Mouse (Mus musculus): ENCODE measurements around the gene Trappc1.

DNA sequence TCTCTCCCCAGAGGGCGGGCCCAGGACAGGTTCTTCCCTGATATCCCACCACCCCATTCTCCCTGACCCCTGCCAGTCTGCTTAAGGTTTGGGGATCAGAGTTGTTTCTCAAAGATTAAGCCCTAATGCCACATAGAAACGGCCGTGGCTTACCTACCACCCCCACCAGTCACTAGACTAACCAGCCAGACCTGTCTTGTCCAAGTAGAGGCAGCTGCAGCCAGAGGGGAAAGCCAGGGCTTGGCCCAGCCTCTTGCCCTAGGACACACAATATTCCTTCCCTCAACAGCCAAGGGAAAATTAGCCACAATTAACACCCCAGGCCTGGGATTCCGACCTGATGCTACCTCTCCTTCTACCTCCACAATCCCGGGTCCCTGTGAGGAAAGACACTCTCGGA lies 41.9 kb downstream of the Trappc1 start:
- no peak for TF ChIP-seq CTCF (conservative IDR thresholded peaks at IDR 0.05; ENCODE audit: insufficient read depth, insufficient read length, low read depth, low read length)
- TF ChIP-seq POLR2A (IDR thresholded peaks at IDR 0.05; ENCODE audit: low read depth, low read length) = no peak

All from kidney, adult 2 months (tissue).